Mouse (Mus musculus) kidney, embryonic 14.5 days (tissue): ENCODE measurements around the gene Pou2f3. TPM values are rescaled to one million over a fixed set of nuclear protein-coding genes. Genes with fewer than 3 reads are reported as not detected.
A peak's percentile ranks its signal among the peaks of the same experiment; 100 is the strongest.

Experiments used
- ATAC-seq: fragments of 200-750 bp; cut with Nextera tagmentation; 2 replicates; pipeline ENCODE4 v1.8.0; 2017; ENCODE audit warnings: moderate number of reproducible peaks, mild to moderate bottlenecking, moderate TSS enrichment, moderate library complexity; ENCODE audit not compliant: low FRiP score, low TSS enrichment
- H3K27ac ChIP-seq: fragments of 300-500 bp; sonication (generic); 2 replicates; pipeline ENCODE4 v1.5.1; 2014; ENCODE audit warnings: low read depth, mild to moderate bottlenecking, low read length, moderate library complexity, mixed read lengths
- H3K27me3 ChIP-seq: fragments of 300-500 bp; sonication (generic); 2 replicates; pipeline ENCODE4 v1.6.1; 2014; ENCODE audit warnings: mild to moderate bottlenecking, low read length; ENCODE audit not compliant: control insufficient read depth, insufficient read depth
- H3K36me3 ChIP-seq: fragments of 300-500 bp; sonication (generic); 2 replicates; pipeline ENCODE4 v1.6.1; 2014; ENCODE audit warnings: low read length, mixed read lengths; ENCODE audit not compliant: control insufficient read depth, insufficient read depth
- H3K4me1 ChIP-seq: fragments of 300-500 bp; sonication (generic); 2 replicates; pipeline ENCODE4 v1.6.1; 2014; ENCODE audit warnings: low read length, mixed read lengths; ENCODE audit not compliant: control insufficient read depth, insufficient read depth
- H3K4me2 ChIP-seq: fragments of 300-500 bp; sonication (generic); replicated peaks from 2 replicates; pipeline ENCODE4 v1.6.1; 2014; ENCODE audit warnings: low read depth, mild to moderate bottlenecking, low read length
- H3K4me3 ChIP-seq: fragments of 300-500 bp; sonication (generic); 2 replicates; pipeline ENCODE4 v1.5.1; 2014; ENCODE audit warnings: mild to moderate bottlenecking, low read length
- H3K9ac ChIP-seq: fragments of 300-500 bp; sonication (generic); 2 replicates; pipeline ENCODE4 v1.6.1; 2014; ENCODE audit warnings: low read depth, mild to moderate bottlenecking, low read length, moderate library complexity
- H3K9me3 ChIP-seq: fragments of 300-500 bp; sonication (generic); 2 replicates; pipeline ENCODE4 v1.6.1; 2016; ENCODE audit warnings: low read length; ENCODE audit not compliant: control insufficient read depth
- WGBS: fragments of 180-500 bp; shearing (Covaris S2); extraction: QIAGEN DNeasy Blood & Tissue Kit; methylation state at CpG from one replicate; pipeline ENCODE4 v1.1.7; 2014; 5-methylcytosine and 5-hydroxymethylcytosine counted together
- polyA plus RNA-seq: library from polyadenylated mRNA; unstranded; fragments of >200 nt; fragmentation: Nextera tagmentation; extraction: Ambion mirVana; gene quantifications from 2 replicates; pipeline ENCODE4 v1.2.1, GENCODE M21; 2014

Pou2f3 gene
- polyA plus RNA-seq, 1 experiment from 2014 or later = 0.11 TPM

DNA sequence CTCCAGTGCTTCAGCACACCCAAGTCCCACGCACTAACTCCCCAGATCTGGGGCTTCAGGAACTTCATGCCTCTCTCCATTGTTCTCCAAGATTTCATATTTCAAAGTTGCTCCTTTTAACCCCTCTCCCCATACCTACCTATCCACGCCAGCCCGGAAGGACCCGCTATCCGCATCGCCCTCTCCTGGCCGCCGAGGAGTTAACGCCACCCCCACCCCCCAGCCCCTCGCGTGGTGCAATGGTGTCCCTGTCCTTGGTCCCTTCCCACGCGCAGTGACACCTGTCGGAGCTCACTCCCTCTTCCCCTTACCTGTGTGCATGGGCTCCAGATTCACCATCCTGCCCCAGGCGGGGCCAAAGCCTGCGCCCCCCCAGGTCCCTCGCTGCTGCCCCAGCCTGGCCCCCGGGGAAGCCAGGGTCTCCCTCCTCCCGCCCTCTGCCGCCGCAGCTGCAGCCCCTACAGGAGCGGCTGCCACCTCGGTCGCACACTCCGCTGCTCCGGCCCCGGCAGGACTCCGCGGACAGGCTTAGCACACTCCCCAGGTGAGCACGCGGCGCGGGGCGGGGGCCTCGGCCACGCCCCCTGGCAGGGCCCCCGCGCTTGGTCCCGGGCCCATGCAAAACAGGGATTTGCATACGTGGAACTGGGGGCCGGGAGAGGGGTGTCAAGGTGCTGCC, 4.7 kb downstream of the Pou2f3 start:
- 3% methylated on average over 41 of the region's 41 CpGs for WGBS
- peaks cover 37% of the 10 kb centered on the region for H3K27me3 ChIP-seq

DNA sequence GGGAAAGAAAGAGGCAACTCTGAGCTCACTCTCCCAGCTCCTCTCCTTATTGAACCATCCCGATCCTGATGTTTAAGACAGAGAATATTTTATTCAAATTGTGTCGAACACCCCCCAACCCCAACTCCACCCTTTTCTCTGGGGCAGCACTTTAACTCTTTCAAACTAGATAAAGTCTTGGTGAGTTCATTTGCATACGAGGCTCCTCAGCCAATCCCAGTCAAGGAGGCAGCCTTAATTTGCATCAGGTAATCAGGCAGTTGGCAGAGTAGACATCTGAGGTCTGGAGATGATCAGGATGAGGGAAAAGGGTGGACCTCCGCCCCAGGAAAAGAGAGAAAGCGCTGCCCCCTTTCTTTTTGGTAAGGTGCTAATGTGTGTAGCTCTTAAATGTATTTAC, 10.0 kb downstream of the Pou2f3 start:
- no peak overlapping the region for H3K27ac ChIP-seq
- peaks cover 29% of the 10 kb centered on the region for H3K27me3 ChIP-seq
- H3K9me3 ChIP-seq = no peaks in the 10 kb centered on the region
- no peak overlapping the region for H3K9ac ChIP-seq
- H3K4me3 ChIP-seq = no peak overlapping the region
- 0 out of 2 replicates have a peak, but pooled peaks cover 4% of the 10 kb centered on the region for H3K4me1 ChIP-seq
- H3K36me3 ChIP-seq = no peaks in the 10 kb centered on the region
- H3K4me2 ChIP-seq = peak overlapping the region; percentile 25; the same call in 1 of the 2 replicates
- 10% methylated on average over 5 of the region's 5 CpGs for WGBS
- no peak for ATAC-seq

More for the DNA sequence above, 4.7 kb downstream of the Pou2f3 start:
- H3K4me1 ChIP-seq = peaks cover 18% of the 10 kb centered on the region
- peak overlapping the region; percentile 53 for H3K4me2 ChIP-seq
- no peak overlapping the region for H3K27ac ChIP-seq
- H3K9me3 ChIP-seq = no peaks in the 10 kb centered on the region
- peak overlapping the region; percentile 41 for H3K4me3 ChIP-seq
- ATAC-seq = peak; percentile 29; the same call in 1 of the 2 replicates
- H3K9ac ChIP-seq = no peak overlapping the region; the same call in 1 of the 2 replicates
- no peaks in the 10 kb centered on the region for H3K36me3 ChIP-seq

DNA sequence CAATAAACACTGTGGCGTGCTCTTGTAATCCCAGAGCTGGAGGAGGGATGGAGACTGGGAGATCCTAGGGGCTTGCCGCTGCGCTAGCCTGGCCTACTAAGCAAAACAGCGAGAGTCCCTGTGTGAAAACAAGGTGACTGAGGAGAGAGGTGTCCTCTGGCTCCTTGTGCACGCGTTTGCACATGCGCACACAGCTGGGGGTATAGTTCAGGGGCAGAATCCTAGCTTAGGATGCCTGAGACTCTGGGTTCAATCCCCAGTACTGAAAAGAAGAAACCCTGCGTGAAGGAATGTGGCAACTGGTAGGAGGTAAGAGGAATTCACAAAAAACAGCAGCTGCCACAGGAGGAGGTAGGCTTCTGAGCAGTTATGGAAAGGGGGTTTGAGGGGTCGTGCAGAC, 16.2 kb downstream of the Pou2f3 start:
- H3K4me2 ChIP-seq = no peak overlapping the region
- H3K9ac ChIP-seq = no peak overlapping the region
- no peaks in the 10 kb centered on the region for H3K36me3 ChIP-seq
- H3K4me3 ChIP-seq = no peak overlapping the region
- H3K27me3 ChIP-seq = 0 out of 2 replicates have a peak, but pooled peaks cover 4% of the 10 kb centered on the region
- 18% methylated on average over 9 of the region's 9 CpGs for WGBS
- H3K27ac ChIP-seq = no peak overlapping the region
- H3K4me1 ChIP-seq = no peaks in the 10 kb centered on the region
- H3K9me3 ChIP-seq = no peaks in the 10 kb centered on the region
- ATAC-seq = no peak

DNA sequence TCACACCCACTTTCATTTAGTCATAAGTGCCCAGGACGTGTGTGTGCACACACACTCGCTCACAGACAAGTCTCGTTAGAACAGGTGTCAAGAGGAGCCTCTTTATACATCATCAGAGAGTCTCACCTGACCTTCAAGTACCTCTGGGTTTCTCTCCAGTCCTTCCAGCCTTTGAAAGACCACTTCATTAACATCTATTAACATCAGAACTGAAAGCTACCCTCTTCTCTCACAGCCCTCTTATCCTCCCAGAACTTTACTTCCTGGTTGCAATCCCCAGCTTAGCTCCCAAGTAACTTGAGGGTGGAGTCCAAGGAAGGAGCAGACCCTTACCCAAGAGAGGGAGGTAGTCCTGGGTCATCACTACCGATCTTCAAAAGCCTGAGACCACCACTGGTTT, 18.6 kb downstream of the Pou2f3 start:
- Histone ChIP-seq H3K4me2 (no peak overlapping the region), H3K27me3 (0 out of 2 replicates have a peak, but pooled peaks cover 4% of the 10 kb centered on the region), H3K36me3 (no peaks in the 10 kb centered on the region), H3K9me3 (no peaks in the 10 kb centered on the region), H3K27ac (no peak overlapping the region), H3K9ac (no peak overlapping the region), H3K4me3 (no peak overlapping the region), H3K4me1 (no peaks in the 10 kb centered on the region)
- WGBS = 45% methylated on average over 4 of the region's 4 CpGs
- ATAC-seq = no peak

DNA sequence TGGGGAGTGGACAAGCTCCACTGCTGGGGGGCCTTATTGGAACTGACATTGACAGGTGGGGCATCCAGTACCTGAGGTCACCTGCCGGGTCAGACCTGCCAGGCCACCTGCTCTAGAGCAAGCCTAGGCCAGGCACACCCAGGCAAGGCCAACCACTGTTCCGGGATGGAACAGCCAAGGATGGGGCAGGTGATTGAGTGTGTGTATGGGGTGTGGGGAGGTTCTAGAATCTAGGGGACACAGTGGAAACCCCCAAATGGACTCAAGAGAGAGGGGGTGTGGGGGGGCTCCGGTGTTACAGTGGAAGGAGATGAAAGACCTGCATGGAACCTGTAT, 21.2 kb downstream of the Pou2f3 start:
- no peak overlapping the region for H3K27ac ChIP-seq
- H3K27me3 ChIP-seq = 0 out of 2 replicates have a peak, but pooled peaks cover 4% of the 10 kb centered on the region
- no peak for ATAC-seq
- whole genome bisulfite sequencing = 62% methylated on average over 3 of the region's 3 CpGs
- H3K36me3 ChIP-seq = no peaks in the 10 kb centered on the region
- no peaks in the 10 kb centered on the region for H3K9me3 ChIP-seq
- H3K4me2 ChIP-seq = no peak overlapping the region
- H3K9ac ChIP-seq = no peak overlapping the region
- no peaks in the 10 kb centered on the region for H3K4me1 ChIP-seq
- no peak overlapping the region for H3K4me3 ChIP-seq

DNA sequence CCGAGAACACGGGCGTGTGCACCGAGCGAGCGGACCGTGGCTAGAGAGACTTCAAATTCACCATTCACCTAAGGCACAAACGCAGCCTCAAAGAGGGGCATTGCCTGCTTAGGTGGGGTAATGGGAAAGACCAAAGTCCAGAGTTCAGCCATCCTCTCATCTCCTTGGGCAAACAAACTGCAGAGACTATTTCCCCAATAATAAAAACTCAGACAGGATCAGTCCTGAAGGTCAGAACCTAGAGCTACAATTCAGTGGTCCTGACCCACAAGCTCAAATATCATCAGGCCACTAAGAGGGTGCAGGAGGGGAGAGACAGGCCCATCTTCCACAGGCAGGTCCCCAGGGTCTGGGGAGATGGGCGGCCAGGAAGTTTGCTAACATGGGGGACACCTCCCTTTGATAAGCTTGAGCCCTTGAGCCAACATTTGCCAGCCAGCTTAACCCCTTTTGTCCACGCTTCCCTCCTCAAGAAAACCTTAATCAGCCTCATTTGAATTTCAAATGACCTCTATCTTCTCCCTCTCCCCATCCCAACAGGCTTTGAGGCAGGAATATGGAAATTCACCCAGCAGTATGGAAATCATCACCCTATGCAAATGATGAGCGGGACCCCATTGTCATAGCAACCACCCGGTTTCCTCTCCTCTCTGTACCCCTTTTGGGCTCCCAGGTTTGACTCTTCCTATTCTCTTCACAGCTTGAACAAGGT, 21.7 kb downstream of the Pou2f3 start:
- no peak overlapping the region for H3K4me2 ChIP-seq
- no peaks in the 10 kb centered on the region for H3K36me3 ChIP-seq
- no peak for ATAC-seq
- H3K9ac ChIP-seq = no peak overlapping the region
- no peak overlapping the region for H3K27ac ChIP-seq
- H3K9me3 ChIP-seq = no peaks in the 10 kb centered on the region
- whole genome bisulfite sequencing = 68% methylated on average over 12 of the region's 12 CpGs
- no peaks in the 10 kb centered on the region for H3K27me3 ChIP-seq
- no peaks in the 10 kb centered on the region for H3K4me1 ChIP-seq
- H3K4me3 ChIP-seq = no peak overlapping the region

DNA sequence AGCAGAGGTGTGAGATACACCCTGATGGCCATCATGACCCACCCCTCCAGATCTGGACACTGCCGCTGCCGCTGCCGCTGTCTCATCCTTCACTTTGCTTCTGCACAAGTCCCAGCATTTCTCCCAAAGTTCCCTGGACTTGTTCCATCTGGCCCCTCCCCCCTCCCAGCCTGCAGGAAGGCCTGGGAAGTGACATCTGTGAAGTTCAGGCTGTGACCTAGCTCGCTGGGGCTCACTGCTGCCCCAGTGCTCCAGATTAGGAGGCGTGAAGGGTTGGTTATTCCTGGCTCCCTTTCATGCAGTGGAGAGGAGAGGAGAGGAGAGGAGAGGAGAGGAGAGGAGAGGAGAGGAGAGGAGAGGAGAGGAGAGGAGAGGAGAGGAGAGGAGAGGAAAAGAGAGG, 30.6 kb downstream of the Pou2f3 start:
- Histone ChIP-seq H3K4me1 (0 out of 2 replicates have a peak, but pooled peaks cover 4% of the 10 kb centered on the region), H3K4me2 (no peak overlapping the region), H3K27ac (no peak overlapping the region), H3K4me3 (no peak overlapping the region), H3K36me3 (no peaks in the 10 kb centered on the region), H3K9me3 (no peaks in the 10 kb centered on the region), H3K27me3 (no peaks in the 10 kb centered on the region), H3K9ac (no peak overlapping the region)
- WGBS = 27% methylated on average over 5 of the region's 5 CpGs
- no peak for ATAC-seq

DNA sequence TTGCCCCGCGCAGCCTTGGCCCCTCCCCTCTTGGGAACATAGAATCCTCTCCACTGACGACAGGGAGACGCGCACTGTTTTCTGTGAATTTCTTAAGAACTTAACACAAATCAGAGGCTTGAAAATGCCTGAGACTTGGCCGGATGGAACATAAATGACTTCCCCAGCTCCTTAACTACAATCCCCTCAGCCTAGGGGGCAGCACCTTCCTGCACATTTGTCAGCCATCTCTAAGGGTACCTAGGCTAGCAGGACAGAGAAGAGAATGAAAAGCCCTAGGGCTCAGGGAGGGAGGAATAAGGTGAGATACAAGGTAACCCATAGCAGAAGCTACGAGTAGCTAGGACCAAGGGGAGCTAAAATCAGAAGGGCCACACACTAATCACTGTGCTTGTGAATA, 32.0 kb downstream of the Pou2f3 start:
- Histone ChIP-seq H3K4me1 (0 out of 2 replicates have a peak, but pooled peaks cover 4% of the 10 kb centered on the region), H3K9me3 (no peaks in the 10 kb centered on the region), H3K9ac (no peak overlapping the region), H3K4me2 (no peak overlapping the region), H3K4me3 (no peak overlapping the region), H3K27ac (no peak overlapping the region), H3K36me3 (no peaks in the 10 kb centered on the region), H3K27me3 (no peaks in the 10 kb centered on the region)
- WGBS = 60% methylated on average over 7 of the region's 7 CpGs
- ATAC-seq = no peak

DNA sequence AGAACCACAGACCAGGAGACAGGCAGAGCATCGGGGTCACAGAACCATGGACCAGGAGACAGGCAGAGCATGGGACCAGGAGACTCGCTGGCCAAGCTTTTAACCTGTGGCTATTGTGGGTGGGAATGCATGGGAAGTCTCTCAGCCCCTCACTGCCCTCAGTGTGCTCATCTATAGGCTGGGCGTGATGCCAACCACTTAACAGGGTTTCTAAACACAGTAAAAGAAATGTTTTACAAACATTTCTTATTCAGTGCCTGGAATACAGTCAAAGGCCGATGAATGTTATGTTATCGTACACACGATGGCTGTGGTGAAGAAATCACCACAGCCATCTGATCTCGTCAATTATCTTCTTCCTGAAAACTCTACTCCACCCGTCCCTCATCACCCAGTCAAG, 43.1 kb downstream of the Pou2f3 start:
- no peak overlapping the region for H3K4me2 ChIP-seq
- H3K4me1 ChIP-seq = no peaks in the 10 kb centered on the region
- H3K9ac ChIP-seq = no peak overlapping the region
- no peaks in the 10 kb centered on the region for H3K27me3 ChIP-seq
- no peaks in the 10 kb centered on the region for H3K9me3 ChIP-seq
- H3K4me3 ChIP-seq = no peak overlapping the region
- no peak overlapping the region for H3K27ac ChIP-seq
- no peaks in the 10 kb centered on the region for H3K36me3 ChIP-seq
- 73% methylated on average over 8 of the region's 8 CpGs for WGBS
- no peak for ATAC-seq
